Mouse (Mus musculus) liver, adult 2 months (tissue): ENCODE measurements at regions not wholly inside any gene's neighbourhood (a gene's known extent, or its start where the extent isn't known, plus 50 kb on each side); places are given as distances from the start of the nearest gene placed in this dataset.

Source experiments
- DNase-seq: peaks from one replicate; pipeline ENCODE4 v3.0.0-alpha.2; 2011; ENCODE audit warnings: low read depth, low spot score; ENCODE audit errors: extremely low read depth
- H3K27ac ChIP-seq: fragments of 200-500 bp; replicated peaks from 2 replicates; pipeline ENCODE4 v1.5.1; 2012; ENCODE audit warnings: low read depth, mild to moderate bottlenecking, control low read depth, inconsistent platforms, low read length; ENCODE audit not compliant: insufficient read depth
- H3K27me3 ChIP-seq: fragments of 200-500 bp; 2 replicates; pipeline ENCODE4 v1.6.1; 2012; ENCODE audit warnings: mild to moderate bottlenecking, moderate library complexity, low read length, inconsistent platforms; ENCODE audit not compliant: control insufficient read depth, insufficient read depth
- H3K36me3 ChIP-seq: fragments of 200-500 bp; 2 replicates; pipeline ENCODE4 v1.6.1; 2012; ENCODE audit warnings: low read length, inconsistent platforms; ENCODE audit not compliant: control insufficient read depth, insufficient read depth
- H3K4me1 ChIP-seq: fragments of 200-500 bp; 2 replicates; pipeline ENCODE4 v1.6.1; 2011; ENCODE audit warnings: low read length; ENCODE audit not compliant: control insufficient read depth, insufficient read depth
- H3K4me3 ChIP-seq: fragments of 200-500 bp; 2 replicates; pipeline ENCODE4 v1.5.1; 2011; ENCODE audit warnings: low read depth, mild to moderate bottlenecking, control low read depth, low read length, moderate library complexity; ENCODE audit not compliant: insufficient read depth
- H3K79me2 ChIP-seq: fragments of 200-500 bp; 2 replicates; pipeline ENCODE4 v1.6.1; 2012; ENCODE audit warnings: inconsistent platforms, mild to moderate bottlenecking, low read length, moderate library complexity; ENCODE audit not compliant: control insufficient read depth, insufficient read depth
- H3K9ac ChIP-seq: fragments of 200-500 bp; 2 replicates; pipeline ENCODE4 v1.6.1; 2012; ENCODE audit warnings: low read depth, mild to moderate bottlenecking, control low read depth, inconsistent platforms, low read length
- CTCF ChIP-seq: fragments of 200-500 bp; IDR thresholded peaks from 2 replicates; pipeline ENCODE4 v1.5.1; 2011; ENCODE audit warnings: low read depth, low read length, control low read depth
- POLR2A ChIP-seq: fragments of 200-500 bp; IDR thresholded peaks from 2 replicates; pipeline ENCODE4 v1.6.1; 2011; ENCODE audit warnings: low read length, control low read depth; ENCODE audit not compliant: insufficient read depth; ENCODE audit errors: extremely low read depth
- WGBS: fragments of 180-500 bp; shearing (Covaris S2); methylation state at CpG from one replicate; pipeline ENCODE4 v1.1.7; 2018; 5-methylcytosine and 5-hydroxymethylcytosine counted together

- Histone ChIP-seq H3K27me3 (no peaks in the 10 kb centered on the region), H3K79me2 (no peaks in the 10 kb centered on the region), H3K9ac (no peak overlapping the region), H3K36me3 (no peaks in the 10 kb centered on the region), H3K27ac (no peak overlapping the region), H3K4me3 (no peak overlapping the region), H3K4me1 (no peaks in the 10 kb centered on the region)
- TF ChIP-seq CTCF (no peak), POLR2A (no peak)
- DNase-seq, result no peak
- 82% methylated on average over 9 of the region's 9 CpGs for WGBS
Measured at GRCm38 (mm10) chr2:109618341-109619058, 56.0 kb upstream of the Bdnf start.

GRCm38 (mm10) chr2:109619676-109620075 lies 54.8 kb upstream of the Bdnf start:
- no peaks in the 10 kb centered on the region for H3K36me3 ChIP-seq
- H3K27ac ChIP-seq, result no peak overlapping the region
- no peaks in the 10 kb centered on the region for H3K27me3 ChIP-seq
- H3K9ac ChIP-seq, result no peak overlapping the region
- 90% methylated on average over 6 of the region's 6 CpGs for WGBS
- no peak overlapping the region for H3K4me3 ChIP-seq
- DNase-seq, result no peak
- H3K4me1 ChIP-seq, result no peaks in the 10 kb centered on the region
- no peaks in the 10 kb centered on the region for H3K79me2 ChIP-seq
- TF ChIP-seq CTCF (no peak), POLR2A (no peak)

GRCm38 (mm10) chr2:109621595-109621994 lies 52.9 kb upstream of the Bdnf start:
- WGBS, result 72% methylated on average over 9 of the region's 9 CpGs
- Histone ChIP-seq H3K79me2 (no peaks in the 10 kb centered on the region), H3K27me3 (no peaks in the 10 kb centered on the region), H3K4me1 (no peaks in the 10 kb centered on the region), H3K4me3 (no peak overlapping the region), H3K36me3 (no peaks in the 10 kb centered on the region), H3K27ac (no peak overlapping the region), H3K9ac (no peak overlapping the region)
- TF ChIP-seq CTCF (no peak), POLR2A (no peak)
- no peak for DNase-seq
